Mouse (Mus musculus) G1E-ER4 (cell line): ENCODE results near the gene Gm44503. TPM values are rescaled to one million over a fixed set of nuclear protein-coding genes. Genes with fewer than 3 reads are reported as not detected.

Experiments used
- GATA1 ChIP-seq: IDR thresholded peaks from one replicate; pipeline ENCODE4 v1.8.0; 2012; ENCODE audit warnings: low read length, inconsistent platforms
- polyA plus RNA-seq: library from polyadenylated mRNA; stranded (reverse); fragments of >175 nt; gene quantifications from 2 replicates; pipeline ENCODE4 v1.2.3, GENCODE M21; 2012

The Gm44503 gene
- polyA plus RNA-seq, 1 experiment, result not detected

GRCm38 (mm10) chr9:72996806-72997205 lies 38.2 kb downstream of the Gm44503 start:
- TF ChIP-seq GATA1, result no peak

- TF ChIP-seq GATA1, result no peak
Observed at GRCm38 (mm10) chr9:73000487-73000886, 41.8 kb downstream of the Gm44503 start.

DNA sequence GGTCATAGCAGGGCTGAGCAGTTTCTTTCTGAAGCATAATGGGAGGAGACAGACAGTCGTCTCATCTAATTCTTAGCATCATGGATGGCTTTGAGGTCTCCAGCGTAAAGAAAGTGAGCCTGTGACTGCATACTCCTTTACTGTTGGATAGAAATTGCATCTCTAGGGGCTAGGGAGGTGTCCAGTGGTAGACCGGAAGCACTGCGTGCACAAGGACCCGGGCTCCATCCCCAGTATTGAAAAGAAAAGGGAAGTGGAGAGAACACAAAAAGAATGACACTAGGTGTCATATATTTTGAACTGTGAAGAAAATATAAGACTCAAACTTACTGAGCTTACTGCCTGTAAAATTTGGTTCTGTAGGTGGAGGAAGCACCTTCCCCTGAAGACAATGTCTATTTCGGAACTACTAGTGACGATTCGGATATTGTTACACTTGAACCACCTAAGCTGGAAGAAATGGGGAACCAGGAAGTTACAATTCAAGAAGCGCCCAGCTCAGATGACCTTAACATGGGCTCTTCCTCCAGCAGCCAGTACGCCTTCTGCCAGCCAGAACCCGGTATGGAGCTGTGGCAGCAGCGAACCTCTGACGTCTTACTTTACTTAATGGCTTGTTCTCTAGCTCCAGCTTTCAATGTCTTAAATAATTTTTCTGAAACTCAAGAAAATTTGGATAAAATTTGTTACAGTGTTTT lies 42.8 kb downstream of the Gm44503 start:
- TF ChIP-seq GATA1, result no peak

- no peak for TF ChIP-seq GATA1
Observed at GRCm38 (mm10) chr9:73002177-73002576, 43.5 kb downstream of the Gm44503 start.

DNA sequence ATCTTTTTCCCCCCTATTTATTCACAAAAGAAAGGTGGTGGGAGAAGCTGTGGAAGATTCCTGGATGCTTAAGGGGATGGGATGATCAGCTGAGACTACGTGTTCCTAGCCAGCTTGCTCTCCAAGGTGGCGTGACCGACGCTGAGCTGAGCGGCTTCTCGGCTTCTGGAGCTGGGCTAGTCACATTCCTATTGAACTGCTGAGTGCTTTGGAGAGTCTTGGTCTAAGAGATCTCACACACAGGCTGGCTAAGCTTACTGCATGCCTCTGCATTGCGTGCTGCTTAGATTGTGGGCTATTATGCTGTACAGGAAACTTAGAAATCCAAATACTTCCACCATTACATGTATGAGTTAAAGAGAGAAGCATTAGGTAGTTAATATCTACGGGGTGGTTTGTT lies 45.4 kb downstream of the Gm44503 start:
- no peak for TF ChIP-seq GATA1

- no peak for TF ChIP-seq GATA1
Observed at GRCm38 (mm10) chr9:73005106-73005505, 46.5 kb downstream of the Gm44503 start.

DNA sequence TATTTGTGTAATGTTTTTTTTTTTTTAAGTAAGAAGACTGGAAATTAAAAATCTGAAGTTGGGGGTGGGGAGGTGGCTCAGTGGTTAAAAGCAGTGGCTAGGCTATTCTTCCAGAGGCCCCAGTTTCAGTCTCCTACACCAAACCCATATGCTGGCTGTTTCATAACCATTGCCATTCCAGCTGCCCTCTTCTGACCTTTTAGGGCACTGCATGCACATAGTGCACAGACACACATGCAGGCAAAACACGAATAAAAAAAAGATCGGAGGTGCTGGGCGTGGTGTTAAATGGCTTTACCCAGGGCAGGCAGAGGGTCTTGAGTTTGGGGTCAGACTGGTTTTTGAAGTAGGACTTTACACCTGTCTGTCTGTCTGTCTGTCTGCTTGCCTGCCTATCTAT lies 47.5 kb downstream of the Gm44503 start:
- no peak for TF ChIP-seq GATA1

DNA sequence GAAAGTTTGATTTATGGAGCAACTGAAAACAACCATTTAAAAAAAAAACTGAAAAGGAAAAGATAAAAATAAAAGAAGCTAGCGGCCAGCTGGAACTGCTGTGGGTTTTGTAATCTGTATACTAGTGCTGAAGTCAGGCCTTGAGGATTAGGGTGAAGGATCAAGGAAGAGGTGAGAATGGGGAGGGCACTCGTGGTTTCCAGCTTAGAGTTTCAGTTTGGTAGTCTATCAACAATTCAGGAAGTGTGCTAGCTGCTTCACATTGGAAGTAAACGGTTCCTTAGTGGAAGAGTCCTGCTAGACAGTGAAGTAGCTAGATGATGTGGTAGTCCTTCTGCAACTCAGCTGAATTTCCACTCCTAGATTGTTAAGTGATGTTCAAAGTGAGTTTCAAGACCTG lies 49.7 kb downstream of the Gm44503 start:
- no peak for TF ChIP-seq GATA1

GRCm38 (mm10) chr9:73012629-73013028 lies 54.0 kb downstream of the Gm44503 start:
- TF ChIP-seq GATA1, result no peak

- no peak for TF ChIP-seq GATA1
Observed at GRCm38 (mm10) chr9:73014724-73015123, 56.1 kb downstream of the Gm44503 start.

GRCm38 (mm10) chr9:73019841-73020240 lies 61.2 kb downstream of the Gm44503 start:
- TF ChIP-seq GATA1, result no peak

- TF ChIP-seq GATA1, result no peak
Observed at GRCm38 (mm10) chr9:73020566-73021097, 62.0 kb downstream of the Gm44503 start.

DNA sequence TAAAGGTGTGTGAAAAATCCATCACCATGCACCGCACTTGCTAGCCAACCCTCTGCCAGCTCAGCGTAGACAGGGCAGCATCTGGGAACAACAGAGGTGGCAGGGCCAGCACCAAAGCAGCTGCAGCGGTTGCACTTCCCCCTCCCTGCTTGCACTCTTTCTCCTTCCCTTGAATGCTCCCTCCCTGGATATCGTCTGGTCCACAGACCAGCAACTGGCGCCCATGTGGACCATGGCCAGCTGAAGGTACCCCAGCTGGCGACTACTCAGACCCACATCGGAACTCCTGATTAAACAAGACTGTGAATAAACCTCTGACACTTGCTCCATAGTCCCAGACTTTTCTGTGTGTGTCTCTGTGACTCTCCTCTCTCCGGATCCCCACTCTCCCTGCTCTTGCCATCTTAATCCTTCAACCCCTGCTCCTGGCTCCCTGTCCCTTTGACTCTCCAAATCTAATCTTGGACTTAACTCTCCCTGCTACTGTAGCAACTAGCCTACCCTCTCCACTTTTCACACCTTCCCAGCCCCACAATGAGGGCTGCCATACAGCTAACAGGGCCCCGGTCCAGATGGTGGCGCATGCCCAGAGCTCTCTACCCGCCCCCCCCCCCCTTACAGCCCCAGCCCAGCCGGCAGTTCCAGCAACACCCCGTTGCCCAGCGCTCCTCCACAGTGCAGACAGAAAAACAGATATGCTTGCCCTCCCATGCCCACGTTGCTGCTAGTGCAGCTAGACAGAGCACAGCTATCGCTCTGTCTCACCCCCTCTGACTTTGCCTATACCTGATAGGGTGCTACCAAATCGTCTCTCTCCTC lies 67.4 kb downstream of the Gm44503 start:
- TF ChIP-seq GATA1, result no peak

DNA sequence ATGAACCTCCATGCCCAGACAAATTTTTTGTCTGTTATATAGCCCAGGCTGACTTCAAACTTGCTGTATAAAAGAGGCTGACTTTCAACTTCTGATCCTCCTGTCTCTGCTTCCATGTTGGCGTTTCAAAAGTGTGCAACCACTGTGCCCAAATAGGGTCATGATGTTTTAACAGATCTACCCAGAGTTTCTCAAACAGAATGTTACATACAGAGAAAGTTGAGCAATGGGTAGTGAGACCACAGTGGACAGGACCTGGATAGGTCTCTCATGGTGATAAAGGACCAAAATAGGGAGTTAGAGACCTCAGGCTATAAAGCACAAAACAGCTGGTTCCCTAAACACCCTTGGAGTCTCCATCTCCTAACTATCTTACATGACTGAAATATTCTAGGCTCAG lies 71.8 kb downstream of the Gm44503 start:
- no peak for TF ChIP-seq GATA1

DNA sequence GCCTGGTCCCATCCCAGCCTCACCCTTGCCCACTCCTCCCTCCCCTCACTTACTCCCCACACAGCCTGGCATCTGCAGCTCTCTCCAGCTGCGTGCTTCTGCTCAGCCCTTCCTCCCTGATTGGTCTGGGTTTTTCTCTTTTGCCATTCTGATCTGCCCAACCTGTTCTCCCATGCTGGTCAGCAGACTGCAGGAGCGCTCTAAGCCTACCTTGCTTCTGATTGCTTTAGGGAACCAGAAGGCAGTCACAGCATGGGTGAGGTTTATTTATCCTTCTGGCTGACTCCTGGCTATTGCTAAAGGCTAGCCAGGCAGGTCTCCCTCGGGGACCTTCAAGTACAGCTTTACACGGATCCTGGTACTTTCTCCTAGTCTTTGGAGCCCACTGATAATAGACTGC lies 72.8 kb downstream of the Gm44503 start:
- TF ChIP-seq GATA1, result no peak

DNA sequence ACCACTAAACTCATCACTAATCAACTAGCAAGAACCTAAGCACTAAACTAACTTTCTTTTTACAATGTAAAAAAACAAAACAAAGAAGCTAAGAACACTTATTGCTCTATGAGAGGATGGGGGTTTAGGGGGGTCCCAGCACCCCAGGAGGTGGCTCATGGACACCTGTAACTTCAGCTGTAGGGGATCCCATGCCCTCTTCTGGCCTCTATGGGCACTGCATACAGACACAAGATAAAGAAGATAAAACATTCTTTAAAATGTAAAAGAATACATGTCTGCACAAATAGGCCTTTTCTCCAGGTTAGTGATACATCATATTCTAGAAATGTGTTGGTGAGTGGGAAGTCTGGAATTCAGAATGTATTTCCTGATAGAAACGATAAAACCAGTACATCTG lies 74.8 kb downstream of the Gm44503 start:
- no peak for TF ChIP-seq GATA1

DNA sequence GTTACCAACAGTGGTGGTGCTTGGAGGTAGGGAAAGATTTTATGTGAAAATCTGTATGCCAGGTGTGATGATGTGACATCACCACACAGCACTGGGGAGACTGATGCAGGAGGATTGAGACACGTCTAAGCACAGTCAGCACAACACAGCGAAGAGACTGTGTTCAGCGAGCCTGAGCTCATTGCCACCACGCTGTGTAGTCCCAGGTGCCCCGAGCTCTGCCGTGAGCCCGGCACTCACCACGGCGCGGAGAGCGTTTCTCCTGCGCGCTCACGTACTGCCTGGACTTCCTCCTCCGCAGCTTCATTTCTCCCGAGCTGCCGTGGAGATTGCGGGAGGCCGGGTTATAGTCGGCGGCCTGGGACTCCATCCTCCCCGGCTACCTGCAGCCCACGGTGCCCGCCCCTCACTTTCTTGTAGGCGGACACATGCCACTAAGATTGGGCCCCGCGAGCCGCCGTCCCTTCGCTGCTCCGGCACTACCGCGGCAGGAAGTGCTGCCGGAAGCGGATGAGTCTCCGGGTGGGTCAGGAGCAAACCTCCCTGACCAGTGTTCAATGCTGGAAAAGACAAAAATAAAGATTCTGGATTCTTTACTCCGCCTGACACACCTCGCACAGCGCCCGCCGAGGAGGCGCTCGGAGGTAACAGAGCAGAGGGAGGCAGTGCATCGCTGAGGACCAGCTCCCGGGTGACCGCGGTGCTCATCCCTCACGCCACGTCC lies 80.7 kb downstream of the Gm44503 start:
- TF ChIP-seq GATA1, result no peak
